Mouse (Mus musculus) testis, postnatal 14 days (tissue): ENCODE data around the gene Guca2a.
"Not testable (repeated sequence)": the region's sequence is repeated elsewhere in the genome, so short reads cannot be mapped to it uniquely, and the experiment has no call there.

Experiments
- DNase-seq: peaks from one replicate; pipeline ENCODE4 v3.0.0; 2021; ENCODE audit warnings: low spot score

The Guca2a gene

DNA sequence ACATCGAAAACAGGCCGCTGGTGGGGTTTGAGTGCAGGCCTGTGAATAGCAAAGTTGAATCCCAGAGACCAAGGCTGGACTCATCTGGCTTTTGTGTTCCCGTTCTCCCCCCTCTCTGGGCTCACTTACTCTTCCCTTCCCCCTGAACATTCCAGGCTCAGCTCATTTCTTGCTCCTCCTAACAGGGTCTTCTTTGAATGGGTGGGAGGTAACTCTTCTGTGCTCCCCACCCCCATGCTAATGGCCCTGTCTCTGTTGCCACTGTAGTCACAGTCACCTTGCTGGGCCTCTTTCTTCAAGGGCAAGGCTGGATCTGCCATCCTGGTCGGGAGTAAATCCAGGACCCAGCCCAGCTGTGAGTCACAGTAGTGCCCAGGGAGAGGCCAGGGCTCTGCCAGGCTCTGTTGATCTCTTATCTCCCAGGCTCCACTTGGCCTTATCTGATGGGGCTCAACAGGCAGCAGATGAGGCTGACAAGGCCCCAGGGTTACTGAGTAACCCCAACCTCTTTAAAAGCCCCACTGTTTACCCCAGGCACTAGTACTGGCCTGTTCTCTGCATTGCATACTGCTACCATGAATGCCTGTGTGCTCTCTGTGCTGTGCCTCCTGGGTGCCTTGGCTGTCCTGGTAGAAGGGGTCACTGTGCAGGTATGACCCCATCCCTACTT lies at the start of gene Guca2a:
Guca2a (plus strand) TSS at position 529 of the 670 bp plus-strand sequence.
- no peak for DNase-seq

DNA sequence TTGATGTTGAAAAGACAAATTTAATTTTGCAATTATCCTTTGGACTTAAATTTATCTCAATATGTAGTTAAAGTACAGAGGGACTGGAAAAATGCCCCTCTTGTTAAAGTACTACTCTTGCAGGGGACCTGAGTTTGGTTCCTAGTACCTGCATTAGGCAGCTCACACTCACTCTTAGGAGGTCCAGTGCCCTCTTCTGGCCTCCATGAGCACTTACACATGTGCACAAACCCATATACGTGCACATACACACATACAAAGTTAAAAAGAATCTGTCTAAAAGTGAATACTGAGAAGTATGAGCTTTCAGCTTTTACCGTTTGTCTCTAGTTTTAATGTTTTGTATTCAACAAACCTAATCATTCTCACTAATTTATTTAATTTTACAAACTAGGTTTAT lies 49.5 kb upstream of the Guca2a start:
- no peak for DNase-seq

DNA sequence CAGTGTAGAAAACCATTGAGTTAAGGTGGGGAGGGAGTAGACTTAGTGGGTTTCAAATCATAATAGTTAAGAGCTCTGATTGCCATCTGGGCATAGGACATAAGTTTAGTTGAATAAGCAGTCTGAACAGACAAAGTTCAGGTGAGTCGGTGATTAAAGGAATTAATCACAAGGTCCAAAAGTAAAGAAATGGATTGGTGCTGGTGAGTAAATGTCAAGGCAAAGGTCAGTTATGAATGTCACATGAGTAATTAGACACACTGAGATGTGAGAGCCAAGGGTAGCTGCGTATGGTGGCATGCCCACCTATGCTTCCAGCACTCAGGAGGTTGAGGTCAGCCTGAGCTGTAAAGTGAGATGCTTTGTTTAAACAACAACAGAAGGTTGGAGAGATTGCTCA lies 48.1 kb upstream of the Guca2a start:
- DNase-seq = no peak

DNA sequence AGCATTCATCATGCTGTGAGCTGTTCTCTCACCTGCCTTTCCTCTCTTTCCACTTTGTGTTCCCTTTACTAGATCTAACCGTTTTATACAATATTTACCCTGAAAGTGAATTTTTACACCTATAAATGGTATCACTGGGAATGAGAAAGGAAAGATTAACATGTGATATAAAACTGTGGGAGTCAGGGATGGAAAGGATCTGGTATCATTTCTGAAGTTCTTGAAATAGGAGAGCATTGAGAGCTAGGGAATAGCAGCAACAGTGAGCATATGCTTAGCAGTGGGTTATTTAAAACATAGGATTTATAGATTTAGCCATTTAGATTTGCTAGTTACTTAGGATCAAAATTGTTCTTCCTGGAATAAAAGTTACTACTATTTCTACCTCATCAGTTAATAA lies 47.5 kb upstream of the Guca2a start:
- no peak for DNase-seq

DNA sequence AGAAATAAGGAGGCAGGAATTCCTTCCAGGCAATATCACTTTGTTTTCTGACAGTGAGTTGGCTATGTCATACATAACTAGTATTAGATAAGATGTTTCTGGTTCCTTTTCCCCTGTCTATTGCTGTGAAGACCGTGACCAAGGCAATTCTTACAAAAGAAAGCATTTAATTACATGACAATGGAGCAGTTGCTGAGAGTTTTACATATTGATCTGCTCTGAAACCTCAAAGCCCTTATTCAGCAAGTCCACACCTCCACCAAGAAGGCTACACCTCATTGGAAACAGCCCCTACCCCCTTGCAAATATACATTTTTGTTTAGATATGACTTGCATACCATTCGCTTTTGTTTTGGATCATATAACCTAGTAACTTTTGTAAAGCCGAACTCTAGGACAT lies 45.0 kb upstream of the Guca2a start:
- no peak for DNase-seq

DNA sequence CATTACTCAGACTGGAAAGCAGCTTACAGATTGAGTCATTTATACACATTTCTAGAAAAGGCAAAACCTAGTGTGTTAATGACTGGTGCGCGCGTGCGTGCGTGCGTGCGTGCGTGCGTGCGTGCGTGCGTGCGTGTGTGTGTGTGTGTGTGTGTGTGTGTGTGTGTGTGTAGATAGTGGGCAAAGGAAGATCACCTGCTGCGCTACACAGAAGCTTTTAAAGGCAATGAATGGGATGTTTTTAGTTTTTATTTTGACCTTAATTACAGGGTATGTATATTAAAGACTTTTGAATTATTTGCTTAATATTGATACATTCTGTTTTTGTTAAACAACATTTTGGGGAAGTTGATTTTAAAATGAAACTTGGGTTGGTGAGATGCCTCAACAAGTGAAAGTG lies 43.2 kb upstream of the Guca2a start:
- no peak for DNase-seq

DNA sequence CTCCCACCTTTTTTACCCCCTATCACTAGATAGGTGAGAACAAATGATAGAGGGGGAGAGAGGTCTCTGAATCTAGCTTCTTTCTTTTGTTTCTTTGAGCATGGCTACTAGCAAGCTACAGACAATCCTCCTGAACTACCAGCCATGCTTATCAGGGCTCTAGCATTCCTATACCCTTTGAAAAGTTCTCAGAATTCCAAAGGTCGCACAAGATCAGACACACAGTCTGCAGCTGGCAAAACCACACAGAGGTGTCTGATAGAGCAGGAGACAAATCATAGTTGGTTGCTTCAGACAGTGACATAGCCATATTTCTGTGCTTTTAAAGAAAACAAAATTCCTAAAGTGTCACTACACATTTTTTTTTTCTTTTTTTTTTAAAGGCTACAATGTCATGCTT lies 37.9 kb upstream of the Guca2a start:
- DNase-seq = no peak

DNA sequence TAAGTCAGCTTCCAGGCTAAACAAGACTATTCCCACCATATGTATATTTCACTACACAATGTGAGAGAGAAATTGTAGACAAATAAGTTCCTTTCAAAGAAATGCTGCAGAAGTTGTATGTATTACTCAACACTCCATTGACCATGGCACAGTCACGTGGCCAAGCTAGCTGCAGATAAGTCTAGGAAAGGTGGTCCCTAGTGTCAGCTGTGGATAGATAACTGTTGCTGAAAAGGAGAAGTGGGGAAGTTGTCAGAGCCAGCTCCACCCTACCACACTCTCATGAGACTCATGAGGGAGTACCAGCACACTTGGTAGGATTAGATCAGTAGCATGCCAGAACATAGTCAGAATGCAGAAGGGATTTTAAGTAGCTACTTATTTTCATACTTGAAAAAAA lies 28.0 kb upstream of the Guca2a start:
- no peak for DNase-seq

DNA sequence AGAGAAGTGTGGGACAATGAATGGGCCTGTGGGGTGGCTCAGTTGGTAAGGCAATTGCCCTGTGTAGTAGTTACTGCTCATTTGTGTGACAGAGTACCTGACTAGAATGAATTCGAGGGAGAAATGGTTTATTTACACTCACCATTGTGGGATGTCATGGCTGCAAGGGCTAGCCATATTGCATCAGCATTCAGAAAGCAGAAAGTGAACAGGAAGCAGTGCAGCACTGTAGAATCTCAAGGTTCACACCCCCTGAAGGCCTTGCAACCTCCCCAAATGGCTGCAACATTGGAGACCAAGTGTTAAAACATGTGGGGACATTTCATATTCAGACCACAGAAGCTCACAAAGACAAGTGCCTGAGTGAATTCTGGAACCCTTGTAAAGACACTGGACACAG lies 23.4 kb upstream of the Guca2a start:
- no peak for DNase-seq

DNA sequence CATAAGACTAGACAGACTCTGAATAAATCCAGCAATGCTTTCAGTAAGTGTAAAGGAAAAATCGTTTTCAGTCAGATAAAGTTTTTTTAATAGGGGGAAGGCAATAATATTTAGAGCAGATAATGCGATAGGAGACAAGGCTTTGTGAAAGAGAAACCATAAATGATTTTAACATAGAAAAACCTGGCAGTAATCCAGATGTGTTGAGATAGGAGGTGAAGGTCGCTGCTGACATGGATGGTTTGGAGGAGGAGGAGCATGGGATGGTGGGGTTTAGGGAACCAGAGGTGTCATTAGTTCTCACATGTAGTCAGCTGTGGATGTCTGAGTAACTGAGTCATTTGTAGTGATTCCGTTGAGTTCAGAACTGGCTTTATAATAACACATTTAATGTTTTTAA lies 22.8 kb upstream of the Guca2a start:
- no peak for DNase-seq

DNA sequence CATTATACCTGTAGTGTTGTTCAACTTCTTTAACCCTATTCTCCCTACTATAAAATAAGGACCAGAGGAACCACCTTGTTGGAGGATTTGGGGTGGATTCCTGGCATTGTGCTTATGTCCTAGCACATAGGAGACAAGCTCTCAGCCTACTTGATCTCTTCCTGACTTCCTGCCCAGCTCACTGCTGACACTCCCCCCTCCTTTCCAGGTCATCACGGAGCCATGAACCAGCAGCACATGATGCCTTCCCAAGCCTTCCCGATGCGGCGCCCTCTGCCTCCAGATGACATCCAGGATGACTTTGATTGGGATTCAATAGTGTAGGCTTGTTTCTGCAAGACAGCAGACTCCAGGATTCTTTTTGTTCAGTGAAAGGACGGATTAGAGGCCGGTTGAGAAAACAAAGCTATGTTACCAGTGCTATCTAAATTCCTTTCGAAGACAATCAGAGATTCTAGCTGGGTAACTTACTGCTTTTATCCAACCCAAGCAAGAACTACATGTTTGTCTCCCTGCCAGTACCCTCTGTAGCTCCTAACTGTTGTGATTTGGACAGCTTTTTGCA lies 11.3 kb upstream of the Guca2a start:
- no peak for DNase-seq

DNA sequence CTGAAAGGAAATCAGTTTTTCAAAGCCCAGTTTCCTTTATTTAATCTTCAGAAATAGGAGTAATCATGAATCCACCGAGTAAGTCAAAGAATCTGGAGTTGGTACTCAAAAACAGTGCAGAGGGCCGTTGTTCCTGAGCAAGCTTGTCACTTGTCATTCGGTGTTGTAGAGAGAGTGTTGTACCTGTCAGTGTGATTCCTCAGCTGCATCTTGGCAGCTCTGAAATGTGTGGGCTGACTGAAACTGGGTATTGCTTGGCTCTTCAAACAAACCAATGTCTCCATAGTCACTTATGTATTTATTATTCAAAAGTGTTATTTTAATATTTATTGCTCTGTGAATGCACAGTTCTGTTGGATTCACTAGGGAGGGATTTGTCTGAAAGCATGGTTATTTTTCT lies 10.6 kb upstream of the Guca2a start:
- no peak for DNase-seq

DNA sequence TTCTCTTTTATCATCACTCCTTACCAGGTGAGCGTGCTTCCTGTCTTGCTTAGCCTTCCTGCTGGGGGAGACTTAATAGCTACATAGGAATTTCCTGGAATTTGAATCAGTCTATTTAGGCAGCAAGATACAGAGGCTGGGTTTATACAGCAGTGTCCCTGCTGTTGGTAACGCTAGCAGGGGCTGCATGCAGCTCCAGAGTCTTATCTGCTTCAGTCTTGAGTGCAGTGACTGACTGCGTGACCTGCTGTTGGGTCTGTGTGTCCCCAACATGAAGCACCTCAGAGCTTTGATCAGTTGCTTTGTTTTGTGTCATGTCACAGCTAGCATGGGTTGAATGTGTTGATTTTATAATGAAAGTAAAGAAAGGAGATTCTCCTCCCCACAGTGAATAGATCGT lies 10.2 kb upstream of the Guca2a start:
- DNase-seq = no peak

DNA sequence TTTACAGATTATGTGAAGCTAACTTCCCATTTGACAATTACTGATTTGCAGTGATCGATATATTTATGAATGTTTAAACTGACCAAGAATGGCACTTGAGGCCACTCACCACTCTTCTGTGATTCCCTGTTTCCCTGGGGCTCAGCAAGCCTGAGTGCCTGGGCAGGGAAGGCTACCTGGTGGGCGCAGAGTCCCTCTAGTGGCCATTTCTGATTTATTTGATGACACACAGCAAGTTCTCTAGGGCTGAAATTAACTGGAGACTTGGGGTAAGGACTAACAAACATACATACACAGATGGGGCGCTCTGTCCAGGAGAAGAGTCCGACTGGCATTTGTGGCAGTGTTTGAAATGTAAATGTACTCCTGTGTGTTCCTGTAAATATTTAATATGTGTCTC lies 9.1 kb upstream of the Guca2a start:
- DNase-seq = not testable (repeated sequence)

DNA sequence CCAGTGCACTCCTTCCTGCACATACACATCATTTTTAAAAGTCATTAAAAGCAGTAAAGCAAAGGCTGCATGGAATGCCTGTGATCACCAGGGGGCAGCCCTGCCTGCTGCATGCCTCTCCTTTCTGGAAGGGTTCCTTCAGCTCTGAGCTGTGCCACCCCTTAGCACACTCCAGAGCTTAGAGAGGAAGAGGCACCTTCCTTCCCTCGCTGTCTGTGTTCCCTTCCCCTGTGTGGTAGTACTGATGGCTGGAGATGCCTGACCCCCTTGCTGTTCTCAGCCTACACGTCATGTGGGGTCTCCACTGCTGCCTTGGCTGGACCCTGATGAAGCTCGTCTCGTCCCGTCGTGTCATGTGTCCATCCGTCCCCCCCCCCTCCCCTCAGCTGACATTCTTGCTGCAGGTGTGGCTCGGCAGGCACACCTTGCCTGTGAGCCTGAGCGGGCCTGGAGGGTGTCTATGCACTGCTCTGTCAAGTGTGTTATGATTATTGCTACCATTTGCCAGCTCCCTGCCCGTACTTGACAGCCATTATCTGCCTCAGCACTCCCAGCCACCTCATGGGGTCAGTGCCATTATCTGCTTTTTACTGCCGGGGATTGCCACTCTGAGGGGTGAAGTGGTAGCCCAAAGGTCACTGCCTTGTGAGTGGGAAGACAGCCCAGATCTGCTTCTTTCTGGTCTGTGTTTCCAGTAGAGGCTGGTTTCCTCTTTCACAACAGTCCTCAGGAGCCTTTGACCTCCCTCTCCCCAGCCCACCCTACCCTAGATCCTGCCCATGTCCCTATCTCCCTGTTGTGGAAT lies 6.2 kb upstream of the Guca2a start:
- no peak for DNase-seq

DNA sequence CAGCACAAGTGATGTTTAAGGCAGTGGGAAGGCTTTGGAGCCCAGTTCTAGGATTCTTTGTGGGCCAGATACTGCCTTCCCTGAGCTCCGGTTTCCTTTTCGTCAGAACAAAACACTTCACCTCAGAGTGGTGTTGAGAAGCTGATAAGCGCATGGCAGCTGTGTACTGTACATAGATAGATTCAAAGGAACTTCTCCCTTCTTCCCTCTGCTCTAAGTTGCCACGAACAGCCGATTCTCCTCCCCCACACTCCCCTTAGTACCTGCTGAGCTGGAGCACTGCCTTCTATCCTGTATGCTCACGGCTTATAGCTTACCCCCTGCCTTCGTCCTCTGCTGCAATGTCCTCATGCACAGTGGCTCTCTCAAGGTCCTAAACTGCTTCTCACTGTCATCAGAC lies 4.8 kb upstream of the Guca2a start:
- no peak for DNase-seq

DNA sequence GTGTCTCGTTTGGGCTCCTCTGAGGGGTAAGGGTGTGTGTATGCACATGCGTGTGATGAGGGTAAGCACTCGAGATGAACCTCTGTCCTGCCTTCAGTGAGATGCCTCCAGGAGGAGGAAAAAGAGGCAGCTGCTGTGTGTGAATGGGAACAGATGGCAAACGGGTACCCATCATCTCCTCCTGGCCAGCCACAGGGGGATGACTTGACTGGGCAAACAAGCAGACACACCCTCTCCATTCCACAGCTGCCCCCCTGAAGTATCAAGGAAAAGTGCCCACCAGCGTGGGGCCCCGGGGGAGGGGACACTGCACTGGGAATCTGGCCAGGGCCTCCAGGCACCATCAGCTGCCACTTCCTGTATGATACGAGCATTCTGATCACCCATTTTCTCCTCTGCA lies 4.2 kb upstream of the Guca2a start:
- no peak for DNase-seq

DNA sequence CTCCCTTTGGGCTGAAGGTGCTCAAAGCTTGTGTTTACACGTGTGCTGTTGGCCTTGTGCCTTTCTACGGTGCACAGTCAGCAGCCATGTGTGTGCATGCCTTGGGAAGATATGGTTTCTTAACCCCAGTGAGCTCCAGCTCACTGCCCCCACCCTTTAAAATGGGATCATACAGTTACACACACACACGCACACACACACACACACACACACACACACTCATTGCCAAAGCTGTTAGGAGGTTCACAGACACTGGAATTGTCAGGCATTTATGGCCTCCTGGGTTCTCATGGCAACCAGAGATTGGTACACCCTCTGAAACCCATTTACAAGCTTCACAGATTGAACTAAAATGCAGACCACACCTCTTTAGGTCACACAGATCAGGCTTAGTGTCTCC lies 3.6 kb upstream of the Guca2a start:
- no peak for DNase-seq

DNA sequence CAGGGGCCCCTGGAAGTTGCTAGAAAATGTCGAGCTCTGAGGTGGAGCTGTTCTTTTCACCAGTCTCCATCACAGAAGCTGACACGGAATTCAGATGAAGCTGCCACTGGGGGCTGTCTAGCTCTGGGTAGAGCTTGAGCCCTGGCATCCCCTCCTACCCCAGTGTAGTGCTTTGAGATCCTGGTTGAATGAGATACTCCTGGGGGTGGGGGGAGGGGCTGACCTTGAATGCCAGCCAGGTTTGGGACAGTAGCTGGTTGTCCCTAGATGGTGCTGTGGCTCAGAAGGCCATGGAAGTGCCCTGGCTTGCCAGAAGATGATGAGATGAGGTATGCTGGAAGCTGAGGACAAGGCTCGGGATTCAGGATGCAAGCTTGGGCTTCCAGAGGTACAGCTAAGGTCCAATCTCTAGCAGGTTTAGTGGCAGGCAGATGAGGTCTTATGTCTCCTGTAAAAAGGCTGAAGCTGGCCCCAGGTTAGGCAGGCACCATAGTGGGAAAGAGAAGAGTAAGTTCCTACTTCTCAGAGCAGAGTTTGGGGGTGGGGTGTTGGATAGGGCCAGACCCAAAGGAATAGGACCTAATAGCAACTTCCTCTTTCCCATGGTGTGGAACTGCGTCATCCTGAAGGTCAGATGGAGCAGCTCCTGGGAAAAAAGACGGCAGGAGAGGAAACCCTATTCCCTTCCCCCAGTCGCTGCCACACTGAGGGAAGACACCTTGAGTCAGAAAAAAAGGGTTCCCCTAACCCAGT lies 2.4 kb upstream of the Guca2a start:
- DNase-seq = no peak

DNA sequence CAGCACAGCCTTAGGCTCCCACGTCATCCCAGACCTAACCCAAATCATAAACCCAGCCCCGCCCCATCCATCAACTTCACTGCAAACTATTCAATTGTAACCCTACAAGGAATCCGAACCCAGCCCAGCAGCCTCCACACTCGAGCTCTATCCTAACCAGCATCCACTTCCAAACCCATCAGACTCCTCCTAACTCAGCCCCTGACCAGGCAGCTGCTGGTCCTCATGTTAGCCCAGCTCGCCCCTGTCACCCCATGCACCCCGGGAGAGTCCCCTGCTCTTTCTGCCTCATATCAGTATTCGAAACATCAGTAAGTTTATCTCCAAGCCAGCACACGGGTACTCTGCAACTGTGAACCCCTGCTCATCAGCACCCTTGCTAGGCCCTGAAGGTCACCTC lies 1.8 kb upstream of the Guca2a start:
- no peak for DNase-seq

DNA sequence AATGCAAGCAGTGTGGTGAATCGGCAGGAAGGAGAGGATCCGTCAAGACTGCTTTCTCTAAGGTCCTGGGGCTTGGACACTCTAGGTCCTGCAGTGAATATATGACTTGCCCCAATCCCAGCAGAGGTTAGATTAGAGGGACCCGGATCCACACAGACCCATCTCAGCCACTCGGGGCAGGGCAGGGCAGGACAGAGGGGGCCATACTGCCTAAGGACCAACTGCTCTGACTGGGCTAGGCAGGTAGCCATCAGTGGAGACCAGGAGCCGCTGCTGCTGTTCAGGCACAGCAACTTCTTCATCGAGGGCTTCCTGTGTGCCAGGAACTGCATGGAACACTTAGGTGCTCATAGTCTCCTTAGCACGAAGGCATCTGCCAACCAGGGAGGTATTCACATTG lies 773 bp upstream of the Guca2a start:
- no peak for DNase-seq

DNA sequence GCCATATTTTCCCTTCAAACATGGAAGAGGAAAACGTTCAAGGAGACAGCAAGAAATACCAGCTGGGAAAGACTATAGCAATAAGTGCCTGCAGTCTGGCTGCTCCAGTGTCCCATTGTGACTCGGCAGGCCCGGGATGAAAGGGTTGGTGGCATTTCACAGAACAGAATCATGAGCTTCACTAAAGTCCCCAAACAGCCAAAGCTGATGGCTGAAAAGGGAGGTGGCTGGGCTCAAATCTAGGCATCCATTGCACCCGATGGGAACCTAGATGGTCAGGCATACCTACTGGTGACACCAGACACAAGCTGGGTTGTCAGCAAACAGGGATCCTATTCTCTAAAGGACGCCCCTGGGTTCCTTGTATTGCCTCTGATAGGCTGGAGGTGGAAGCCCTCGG lies 442 bp downstream of the Guca2a start:
- DNase-seq = no peak

DNA sequence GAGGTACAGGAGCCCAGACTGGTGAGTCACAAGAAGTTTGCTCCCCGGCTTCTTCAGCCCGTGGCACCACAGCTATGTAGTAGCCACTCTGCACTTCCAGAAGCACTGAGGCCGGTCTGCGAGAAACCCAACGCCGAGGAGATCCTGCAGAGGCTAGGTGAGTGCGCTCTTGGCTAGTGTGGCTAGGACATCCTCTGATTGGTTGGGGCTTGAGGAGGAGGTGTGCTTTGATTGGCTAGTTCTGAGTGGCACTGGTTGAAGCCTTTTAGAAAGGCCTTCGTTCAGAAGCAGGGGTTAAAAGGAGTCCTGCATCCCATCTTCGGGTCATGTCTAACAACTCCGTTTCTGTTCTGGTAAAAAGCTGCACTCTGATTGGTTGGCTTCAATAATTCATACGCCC lies 1.2 kb downstream of the Guca2a start:
- DNase-seq = no peak
